Mouse (Mus musculus) frontal cortex, postnatal 14 days (tissue): Measurements from ENCODE around the gene Letm1.

Source experiments
- DNase-seq, 2 experiments: peaks; one replicate each; pipeline ENCODE4 v3.0.0; 2022; ENCODE audit warnings: low spot score in 2 of 2

Letm1 gene

GRCm38 (mm10) chr5:33782345-33782998 lies at the start of gene Letm1:
Gene Letm1, minus strand, starts transcription at chr5:33782817.
- peak; percentile 93 to 95 for DNase-seq

GRCm38 (mm10) chr5:33830832-33831231 lies 48.2 kb upstream of the Letm1 start:
- DNase-seq, result no peak

DNA sequence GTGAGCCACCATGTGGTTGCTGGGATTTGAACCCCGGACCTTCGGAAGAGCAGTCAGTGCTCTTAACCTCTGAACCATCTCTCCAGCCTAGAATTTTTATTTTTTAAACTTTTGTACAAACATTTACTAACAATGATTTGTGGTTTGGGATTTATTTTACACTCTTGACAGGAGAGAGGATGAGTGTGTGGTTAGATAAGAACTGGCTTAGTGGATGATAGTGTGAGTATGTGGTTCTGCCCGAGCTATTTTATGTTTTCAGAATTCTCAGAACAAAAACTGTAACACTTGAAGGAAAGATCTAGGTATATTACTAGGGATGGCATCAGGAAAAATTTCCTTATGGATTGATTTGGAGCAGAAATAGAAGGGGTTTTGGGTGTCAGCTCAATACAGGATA lies 47.3 kb upstream of the Letm1 start:
- no peak for DNase-seq

DNA sequence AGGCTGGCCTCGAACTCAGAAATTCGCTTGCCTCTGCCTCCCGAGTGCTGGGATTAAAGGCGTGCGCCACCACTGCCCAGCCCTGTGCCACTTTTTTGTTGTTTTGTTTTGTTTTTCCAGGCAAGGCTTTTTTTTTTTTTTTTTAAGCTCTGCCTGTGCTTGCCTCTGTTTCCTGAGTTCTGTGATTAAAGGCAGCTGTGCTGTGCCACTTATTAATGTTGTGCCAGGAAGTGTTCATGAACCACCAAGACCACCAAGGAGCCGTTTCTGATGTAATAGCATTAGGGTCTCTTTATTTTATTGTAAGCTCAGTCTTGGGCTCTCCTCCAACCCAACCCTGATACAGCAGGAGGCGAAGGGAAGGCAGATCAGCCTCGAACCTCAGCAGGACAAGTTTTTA lies 45.5 kb upstream of the Letm1 start:
- no peak for DNase-seq

DNA sequence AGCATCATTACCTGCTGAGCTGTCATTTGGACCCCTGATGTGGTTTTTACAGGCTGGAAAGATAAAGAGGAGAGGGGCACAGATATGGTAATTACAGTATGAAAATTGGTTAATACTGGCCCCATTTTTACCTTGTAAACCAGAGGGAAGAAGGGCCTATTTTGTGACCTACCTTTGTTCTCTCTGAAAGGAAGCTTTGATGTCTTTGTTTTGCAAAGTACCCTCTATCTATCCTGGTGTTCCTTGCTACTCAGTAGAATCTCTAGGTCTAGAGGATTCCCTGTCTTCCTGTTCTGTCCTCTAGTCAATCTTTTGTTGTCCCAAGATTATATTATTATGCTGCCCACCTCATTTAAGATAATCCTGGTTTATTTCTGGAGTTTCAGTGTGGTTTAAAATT lies 43.4 kb upstream of the Letm1 start:
- DNase-seq, result no peak

DNA sequence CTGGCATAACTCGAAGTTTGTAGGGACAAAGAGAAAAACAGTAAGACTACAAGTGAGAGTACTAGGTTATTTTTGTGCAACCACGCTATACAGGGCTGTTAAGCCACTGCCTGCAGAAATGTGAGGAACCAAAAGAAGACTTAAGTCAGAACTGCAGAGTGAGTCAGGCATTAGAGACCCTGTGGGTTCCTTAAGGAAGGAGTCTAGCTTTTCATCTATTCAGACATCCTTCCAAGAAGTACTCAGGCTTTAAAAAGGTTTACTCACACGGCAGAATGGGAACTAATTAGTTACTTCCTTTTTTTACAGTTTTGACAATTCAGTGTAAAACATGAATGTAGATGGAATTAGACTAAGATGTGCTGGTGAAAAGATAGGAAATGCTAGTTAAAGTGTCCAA lies 39.8 kb upstream of the Letm1 start:
- no peak for DNase-seq

GRCm38 (mm10) chr5:33821901-33822427 lies 39.3 kb upstream of the Letm1 start:
- no peak for DNase-seq

DNA sequence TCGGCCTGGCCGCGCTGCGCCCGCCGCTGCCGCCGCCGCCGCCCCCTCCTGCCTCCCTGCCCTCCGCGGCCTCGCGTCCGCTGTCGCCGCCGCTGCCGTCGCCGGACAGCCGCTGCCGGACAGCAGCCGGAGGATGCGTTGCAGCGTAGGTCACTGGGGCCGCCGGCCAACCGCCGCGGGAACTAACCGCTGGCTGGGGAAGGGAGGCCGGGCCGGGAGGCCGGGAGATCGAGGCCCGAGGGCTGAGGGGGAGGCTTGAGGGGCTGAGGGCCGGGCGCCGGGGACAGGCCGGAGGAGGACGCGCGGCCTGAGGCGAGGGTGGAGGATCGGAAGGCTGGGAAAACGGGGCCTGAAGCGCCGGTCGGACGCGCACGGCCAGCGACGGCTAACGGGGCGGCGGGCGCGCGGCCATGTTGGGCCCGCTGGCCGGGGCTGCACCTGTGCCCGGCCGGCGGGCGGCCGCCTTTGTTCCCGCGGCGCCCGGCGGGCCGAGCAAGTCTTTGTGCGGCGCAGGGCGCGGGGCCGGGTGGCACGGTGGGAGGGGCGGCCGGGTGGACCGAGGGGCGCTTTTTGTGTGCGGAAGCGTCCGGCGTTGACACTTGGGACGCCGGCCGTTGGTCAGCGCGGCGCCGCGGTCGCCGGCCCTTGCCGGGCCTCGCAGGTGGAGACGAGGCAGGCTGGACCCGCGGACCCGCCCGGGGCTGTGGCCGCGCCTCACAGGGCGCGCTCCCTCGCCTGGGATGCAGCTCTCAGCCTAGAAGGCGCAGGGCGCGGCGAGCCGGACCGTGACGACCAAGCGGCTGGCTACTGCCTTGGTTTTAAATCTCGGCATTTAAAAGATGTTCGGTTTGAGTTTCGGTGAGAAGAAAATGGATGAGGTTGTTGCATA lies 38.4 kb upstream of the Letm1 start:
- peak; percentile 33 to 36 for DNase-seq

GRCm38 (mm10) chr5:33819876-33820732 lies 37.5 kb upstream of the Letm1 start, which contains the start of gene Nsd2:
Gene Nsd2, plus strand, starts transcription at chr5:33820725.
- DNase-seq, result peak; percentile 83 to 89

- peak; percentile 23 to 25 for DNase-seq
Measured at GRCm38 (mm10) chr5:33819141-33819875, 36.7 kb upstream of the Letm1 start.

DNA sequence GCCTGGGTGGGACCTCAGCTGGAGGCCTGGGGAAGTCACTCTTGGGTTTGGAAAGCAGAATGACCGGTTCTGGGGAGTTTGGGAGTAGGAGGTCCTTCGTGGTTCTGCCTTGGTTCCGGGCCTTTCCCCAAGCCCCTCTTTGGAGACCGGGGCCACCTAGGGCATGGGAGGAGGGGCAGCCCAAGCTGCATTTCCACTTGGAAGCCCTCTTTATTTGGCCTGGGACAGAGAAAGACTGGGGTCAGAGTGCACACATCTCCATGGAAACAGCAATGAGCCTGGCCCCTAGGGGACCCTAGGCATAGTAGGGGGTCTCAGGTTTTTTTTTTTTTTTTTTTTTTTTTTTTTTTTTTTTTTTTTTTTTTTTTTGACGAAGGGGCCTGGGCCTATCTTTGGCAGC lies 35.5 kb upstream of the Letm1 start:
- no peak for DNase-seq

GRCm38 (mm10) chr5:33816008-33816725 lies 33.5 kb upstream of the Letm1 start:
- DNase-seq, result no peak

DNA sequence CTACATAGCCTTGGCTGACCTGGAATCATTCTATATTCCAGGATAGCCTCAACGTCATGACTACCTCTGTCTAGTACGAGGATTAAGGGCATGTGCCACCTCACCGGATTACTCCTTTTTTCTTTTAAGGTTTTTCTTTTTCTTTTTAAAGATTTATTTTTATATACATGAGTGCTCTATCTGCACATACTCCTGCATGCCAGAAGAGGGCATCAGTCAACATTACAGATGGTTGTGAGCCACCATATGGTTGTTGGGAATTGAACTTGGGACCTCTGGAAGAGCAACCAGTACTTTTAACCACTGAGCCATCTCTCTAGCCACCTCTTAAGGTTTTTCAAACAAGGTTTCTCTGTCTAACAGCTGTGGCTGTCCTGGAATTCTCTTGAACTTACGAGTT lies 28.9 kb upstream of the Letm1 start:
- DNase-seq, result no peak

- DNase-seq, result no peak
Measured at GRCm38 (mm10) chr5:33803337-33803736, 20.7 kb upstream of the Letm1 start.

DNA sequence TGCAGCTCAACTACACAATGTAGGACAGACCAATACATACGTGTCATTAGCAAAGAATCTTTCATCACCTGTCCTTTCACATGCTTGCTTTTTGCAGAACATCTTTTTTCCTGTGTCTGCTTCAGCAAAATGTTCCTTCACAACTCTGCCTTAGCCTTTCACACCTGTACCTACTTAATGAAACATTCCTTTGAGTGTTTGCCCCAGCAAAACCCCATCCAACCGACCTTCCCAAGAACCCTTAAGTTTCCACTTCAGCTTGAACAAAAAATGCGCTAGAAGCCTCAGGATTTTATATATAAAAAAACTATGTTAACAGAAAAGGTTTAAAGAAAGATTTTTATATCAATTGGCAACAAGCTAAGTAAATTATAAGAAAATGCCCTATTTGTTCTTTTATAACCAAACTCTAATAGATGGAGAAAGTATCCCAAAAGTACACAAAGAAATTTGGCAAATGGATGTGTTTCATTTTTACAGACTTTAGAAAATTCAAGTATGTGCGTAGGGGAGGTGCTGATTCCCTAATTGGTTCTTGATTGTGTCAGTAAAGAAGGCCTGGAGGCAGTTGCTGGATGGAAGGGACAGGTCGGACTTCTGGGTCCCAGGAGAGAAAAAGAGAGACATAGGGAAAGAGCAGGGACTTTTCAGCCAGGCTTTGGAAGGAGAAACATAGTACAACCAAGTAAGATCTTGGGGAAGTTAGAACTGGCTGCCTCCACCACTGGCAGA lies 9.5 kb upstream of the Letm1 start:
- DNase-seq, result no peak

GRCm38 (mm10) chr5:33782999-33783390 lies 378 bp upstream of the Letm1 start:
- no peak for DNase-seq

GRCm38 (mm10) chr5:33781964-33782344 lies 663 bp downstream of the Letm1 start:
- DNase-seq, result no peak

DNA sequence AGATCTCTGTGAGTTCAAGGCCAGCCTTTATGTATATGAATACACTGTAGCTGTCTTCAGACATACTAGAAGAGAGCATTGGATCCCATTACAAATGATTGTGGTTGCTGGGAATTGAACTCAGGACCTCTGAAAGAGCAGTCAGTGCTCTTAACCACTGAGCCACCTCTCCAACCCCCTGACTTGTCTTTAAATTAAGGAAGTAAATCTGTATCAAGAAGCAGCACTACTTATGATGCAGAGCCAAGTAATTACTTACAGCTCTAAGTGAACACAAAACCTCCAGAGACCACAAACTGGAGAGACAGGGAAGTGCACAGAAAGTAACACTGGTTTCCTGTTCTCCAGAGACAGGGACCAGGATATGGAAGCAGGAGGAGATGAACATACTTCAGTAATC lies 5.4 kb downstream of the Letm1 start:
- no peak for DNase-seq

DNA sequence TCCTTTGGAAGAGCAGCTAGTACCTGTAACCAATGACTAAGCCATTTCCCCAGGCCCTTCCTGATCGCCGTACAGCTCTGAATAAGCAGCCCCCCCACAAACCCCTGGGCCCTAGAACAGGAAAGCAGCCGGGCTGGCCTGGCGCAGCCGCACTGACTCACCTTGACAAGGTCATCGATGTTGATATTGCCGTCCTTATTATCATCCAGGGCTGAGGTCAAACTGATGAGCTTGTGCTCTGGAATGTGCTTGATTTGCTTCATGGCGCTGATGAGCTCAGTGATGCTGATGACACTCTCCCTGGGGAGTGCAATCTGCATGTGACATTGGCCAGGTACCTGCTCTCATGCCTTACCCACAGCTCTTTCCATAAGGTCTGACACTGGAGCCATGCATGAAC lies 39.1 kb downstream of the Letm1 start:
- DNase-seq, result no peak

GRCm38 (mm10) chr5:33740548-33740947 lies 42.1 kb downstream of the Letm1 start:
- DNase-seq, result no peak
